Mouse (Mus musculus) urinary bladder, postnatal 36 days (tissue): ENCODE measurements around the gene Tmem59l.

Source experiments
- DNase-seq, 2 experiments: peaks; one replicate each; pipeline ENCODE4 v3.0.0; 2022; ENCODE audit warnings: low spot score in 2 of 2, mixed read lengths in 1 of 2

Tmem59l gene

GRCm38 (mm10) chr8:70507027-70507393, 19.9 kb upstream of the Tmem59l start:
- no peak for DNase-seq

GRCm38 (mm10) chr8:70506328-70507026, 19.3 kb upstream of the Tmem59l start, which contains the start of gene Rex1bd:
Gene Rex1bd, minus strand, starts transcription at chr8:70506752.
- peak; percentile 91 for DNase-seq

- no peak for DNase-seq
These were observed 18.7 kb upstream of the Tmem59l start for GRCm38 (mm10) chr8:70505698-70506327.

GRCm38 (mm10) chr8:70504851-70505250, 17.7 kb upstream of the Tmem59l start:
- peak; percentile 66 to 67 for DNase-seq

GRCm38 (mm10) chr8:70504291-70504716, 17.1 kb upstream of the Tmem59l start:
- DNase-seq: peak in 1 of 2 experiments; percentile 72

GRCm38 (mm10) chr8:70503062-70503750, 16.0 kb upstream of the Tmem59l start:
- peak in 1 of 2 experiments; percentile 62 for DNase-seq

- no peak for DNase-seq
These were observed 15.4 kb upstream of the Tmem59l start for GRCm38 (mm10) chr8:70502540-70502939.

GRCm38 (mm10) chr8:70501820-70502529, 14.8 kb upstream of the Tmem59l start:
- no peak for DNase-seq

GRCm38 (mm10) chr8:70500386-70501301, 13.5 kb upstream of the Tmem59l start:
- no peak for DNase-seq

- DNase-seq: no peak
These were observed 8.6 kb upstream of the Tmem59l start for GRCm38 (mm10) chr8:70495771-70496062.

- DNase-seq: no peak
These were observed 8.0 kb upstream of the Tmem59l start for GRCm38 (mm10) chr8:70495001-70495770.

GRCm38 (mm10) chr8:70494416-70494945, 7.3 kb upstream of the Tmem59l start:
- DNase-seq: no peak

- no peak for DNase-seq
These were observed 6.7 kb upstream of the Tmem59l start for GRCm38 (mm10) chr8:70493692-70494415.

- DNase-seq: no peak
These were observed 5.8 kb upstream of the Tmem59l start, which contains the start of gene Crlf1 for GRCm38 (mm10) chr8:70492664-70493640. Gene Crlf1, plus strand, starts transcription at chr8:70493158.

GRCm38 (mm10) chr8:70490880-70491495, 3.8 kb upstream of the Tmem59l start:
- DNase-seq: no peak

GRCm38 (mm10) chr8:70490061-70490879, 3.1 kb upstream of the Tmem59l start:
- DNase-seq: no peak

GRCm38 (mm10) chr8:70489576-70489975, 2.4 kb upstream of the Tmem59l start:
- no peak for DNase-seq
